Mouse (Mus musculus) midbrain, embryonic 12.5 days (tissue): ENCODE data around the gene Cnih2. TPM values are rescaled to one million over a fixed set of nuclear protein-coding genes. Genes with fewer than 3 reads are reported as not detected.

Source experiments
- ATAC-seq: fragments of 200-750 bp; cut with Nextera tagmentation; 2 replicates; pipeline ENCODE4 v1.8.0; 2017; ENCODE audit warnings: low read depth, moderate TSS enrichment, moderate library complexity; ENCODE audit not compliant: low FRiP score
- H3K27ac ChIP-seq: fragments of 300-500 bp; sonication (generic); replicated peaks from 2 replicates; pipeline ENCODE4 v1.5.1; 2016; ENCODE audit warnings: mild to moderate bottlenecking
- H3K27me3 ChIP-seq: fragments of 300-500 bp; sonication (generic); 2 replicates; pipeline ENCODE4 v1.6.1; 2016; ENCODE audit warnings: mild to moderate bottlenecking
- H3K36me3 ChIP-seq: fragments of 300-500 bp; sonication (generic); 2 replicates; pipeline ENCODE4 v1.6.1; 2016
- H3K4me1 ChIP-seq: fragments of 300-500 bp; sonication (generic); 2 replicates; pipeline ENCODE4 v1.6.1; 2016
- H3K4me2 ChIP-seq: fragments of 300-500 bp; sonication (generic); replicated peaks from 2 replicates; pipeline ENCODE4 v1.6.1; 2016; ENCODE audit warnings: mild to moderate bottlenecking, moderate library complexity
- H3K4me3 ChIP-seq: fragments of 300-500 bp; sonication (generic); 2 replicates; pipeline ENCODE4 v1.5.1; 2016; ENCODE audit warnings: mild to moderate bottlenecking
- H3K9ac ChIP-seq: fragments of 300-500 bp; sonication (generic); replicated peaks from 2 replicates; pipeline ENCODE4 v1.6.1; 2016; ENCODE audit warnings: mild to moderate bottlenecking, moderate library complexity
- H3K9me3 ChIP-seq: fragments of 300-500 bp; sonication (generic); 2 replicates; pipeline ENCODE4 v1.6.1; 2016; ENCODE audit warnings: mild to moderate bottlenecking
- WGBS: fragments of 180-500 bp; shearing (Covaris S2); methylation state at CpG from one replicate; pipeline ENCODE4 v1.1.7; 2016; 5-methylcytosine and 5-hydroxymethylcytosine counted together
- polyA plus RNA-seq: library from polyadenylated mRNA; unstranded; fragments of >200 nt; fragmentation: Nextera tagmentation; extraction: Ambion mirVana; gene quantifications from 2 replicates; pipeline ENCODE4 v1.2.1, GENCODE M21; 2016

Cnih2 gene
- polyA plus RNA-seq, 1 experiment from 2014 or later, result 196 TPM

DNA sequence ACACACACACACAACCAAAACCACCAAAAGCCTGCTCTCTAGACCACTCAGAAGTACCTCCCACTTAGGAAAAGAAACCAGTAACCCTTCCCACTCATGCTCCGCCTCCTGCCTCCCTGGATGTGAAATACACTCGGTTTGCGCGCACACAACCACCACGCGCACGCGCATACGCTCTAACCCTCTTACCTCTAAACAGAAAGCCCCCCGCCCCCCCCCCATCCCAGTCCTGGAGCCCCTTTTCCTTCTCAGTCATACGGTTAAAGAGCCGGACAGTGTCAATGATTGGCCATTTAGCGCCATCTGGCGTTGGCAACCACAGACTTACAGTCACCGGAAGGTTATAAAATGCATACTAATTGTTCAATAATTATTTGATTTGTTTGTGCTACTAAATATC lies 25.3 kb downstream of the Cnih2 start:
- Histone ChIP-seq H3K4me3 (peak overlapping the region; percentile 40), H3K36me3 (no peaks in the 10 kb centered on the region), H3K27ac (no peak overlapping the region), H3K27me3 (peaks cover 56% of the 10 kb centered on the region), H3K4me1 (peaks cover 44% of the 10 kb centered on the region), H3K9me3 (no peaks in the 10 kb centered on the region), H3K4me2 (peak overlapping the region; percentile 67), H3K9ac (no peak overlapping the region)
- ATAC-seq, result peak; percentile 17; the same call in 1 of the 2 replicates
- 2% methylated on average over 15 of the region's 15 CpGs for WGBS

GRCm38 (mm10) chr19:5072389-5073019 lies 25.8 kb downstream of the Cnih2 start:
- peaks cover 61% of the 10 kb centered on the region for H3K27me3 ChIP-seq

DNA sequence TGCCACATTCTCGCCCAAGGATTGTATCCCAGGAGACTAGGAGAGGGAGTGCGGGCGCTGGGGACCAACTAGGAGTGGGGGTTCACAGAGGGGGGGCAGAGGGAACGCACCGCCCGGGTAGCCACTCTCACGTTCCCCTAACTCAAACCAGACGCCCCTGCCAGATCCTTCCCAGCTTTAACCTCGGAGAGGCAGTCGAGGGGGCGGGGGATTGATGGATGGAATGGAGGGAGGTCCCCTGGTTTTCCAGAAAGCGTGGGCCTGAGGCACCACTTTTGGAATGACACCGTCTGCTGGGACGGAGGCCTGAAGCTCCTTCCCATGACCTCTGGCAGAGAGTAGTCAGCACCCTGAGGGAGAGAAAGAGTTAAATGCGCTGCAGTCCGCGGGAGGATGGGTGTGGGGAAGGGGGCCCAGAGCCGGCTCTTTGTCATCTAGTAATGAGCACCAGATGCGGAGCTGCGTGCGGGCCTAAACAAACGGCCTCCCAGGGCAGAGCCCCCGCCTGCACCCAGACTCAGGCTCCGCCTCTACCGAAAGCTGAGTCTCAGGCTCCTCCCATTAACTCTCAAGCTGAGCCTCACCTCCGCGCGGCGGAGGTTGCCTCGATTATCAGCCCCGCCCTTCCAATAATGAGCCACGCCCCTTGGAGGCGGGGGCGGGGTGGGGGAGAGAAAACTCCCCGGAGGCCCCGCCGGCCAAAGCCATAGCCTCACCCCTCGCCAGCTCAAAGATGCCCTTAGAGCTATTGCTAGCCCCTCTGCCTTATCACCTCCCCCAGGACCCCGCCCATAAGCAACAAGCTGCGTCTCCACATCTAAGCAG lies 26.6 kb downstream of the Cnih2 start:
- Histone ChIP-seq H3K4me3 (peak overlapping the region; percentile 40), H3K27ac (peak overlapping the region; percentile 66), H3K9ac (peak overlapping the region; percentile 54), H3K27me3 (peaks cover 69% of the 10 kb centered on the region), H3K4me1 (peaks cover 57% of the 10 kb centered on the region), H3K4me2 (peak overlapping the region; percentile 67), H3K9me3 (no peaks in the 10 kb centered on the region), H3K36me3 (no peaks in the 10 kb centered on the region)
- WGBS, result 1% methylated on average over 39 of the region's 40 CpGs
- ATAC-seq, result peak; percentile 85

More at GRCm38 (mm10) chr19:5072389-5073019, 25.8 kb downstream of the Cnih2 start:
- Histone ChIP-seq H3K27ac (0 out of 2 replicates have a peak overlapping the region, but pooled peaks have one; percentile 66), H3K4me3 (peak overlapping the region; percentile 40), H3K4me2 (peak overlapping the region; percentile 67), H3K9ac (peak overlapping the region; percentile 54), H3K4me1 (peaks cover 49% of the 10 kb centered on the region), H3K36me3 (no peaks in the 10 kb centered on the region), H3K9me3 (no peaks in the 10 kb centered on the region)
- ATAC-seq, result peak; percentile 11
- WGBS, result 3% methylated on average over 20 of the region's 20 CpGs

DNA sequence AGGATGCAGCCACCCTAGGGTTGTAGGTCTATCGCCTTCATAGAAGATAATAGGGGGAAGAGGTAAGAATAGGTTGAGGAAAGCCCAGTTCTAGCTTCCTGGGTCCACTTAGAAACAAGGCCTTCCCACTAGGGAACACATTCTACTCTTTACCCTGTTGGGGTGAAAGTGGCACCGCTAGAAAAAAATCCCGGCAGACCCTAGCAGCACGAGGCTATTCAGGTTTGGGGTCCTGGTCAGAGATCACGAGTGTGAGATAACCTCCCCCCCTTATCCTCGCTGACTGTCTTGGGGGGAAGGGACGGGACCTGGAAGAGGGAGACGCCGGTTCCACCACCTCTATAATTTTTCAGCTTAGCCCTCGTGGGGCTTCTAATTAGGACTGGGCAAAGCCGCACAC lies 27.2 kb downstream of the Cnih2 start:
- 7% methylated on average over 11 of the region's 11 CpGs for WGBS
- H3K4me1 ChIP-seq, result peaks cover 57% of the 10 kb centered on the region
- H3K9me3 ChIP-seq, result no peaks in the 10 kb centered on the region
- H3K4me3 ChIP-seq, result peak overlapping the region; percentile 40
- H3K27me3 ChIP-seq, result peaks cover 76% of the 10 kb centered on the region
- peak overlapping the region; percentile 66 for H3K27ac ChIP-seq
- H3K9ac ChIP-seq, result peak overlapping the region; percentile 54
- H3K4me2 ChIP-seq, result peak overlapping the region; percentile 67
- ATAC-seq, result no peak
- H3K36me3 ChIP-seq, result no peaks in the 10 kb centered on the region

DNA sequence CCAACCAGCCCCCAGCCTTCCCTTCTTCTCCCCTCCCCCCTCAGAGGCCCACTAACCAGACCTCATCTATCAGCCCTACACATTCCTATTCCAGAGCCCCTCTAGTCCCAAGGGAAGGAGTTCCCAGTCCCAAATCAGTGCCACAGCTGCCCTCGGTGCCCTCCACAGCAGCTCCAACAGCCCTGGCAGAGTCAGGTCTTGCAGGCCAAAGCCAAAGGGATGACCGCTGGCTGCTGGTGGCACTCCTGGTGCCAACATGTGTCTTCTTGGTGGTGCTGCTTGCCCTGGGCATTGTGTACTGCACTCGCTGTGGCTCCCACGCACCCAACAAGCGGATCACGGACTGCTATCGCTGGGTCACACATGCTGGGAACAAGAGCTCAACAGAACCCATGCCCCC lies 28.3 kb downstream of the Cnih2 start:
- Histone ChIP-seq H3K4me3 (no peak overlapping the region), H3K27ac (no peak overlapping the region)

GRCm38 (mm10) chr19:5069486-5069885 lies 28.8 kb downstream of the Cnih2 start:
- Histone ChIP-seq H3K36me3 (no peaks in the 10 kb centered on the region), H3K4me3 (no peak overlapping the region), H3K9me3 (no peaks in the 10 kb centered on the region), H3K9ac (no peak overlapping the region), H3K27ac (no peak overlapping the region), H3K4me2 (no peak overlapping the region; the same call in 1 of the 2 replicates), H3K4me1 (peaks cover 57% of the 10 kb centered on the region), H3K27me3 (peaks cover 82% of the 10 kb centered on the region)
- no peak for ATAC-seq
- 88% methylated on average over 5 of the region's 5 CpGs for WGBS

More for the DNA sequence above, 28.3 kb downstream of the Cnih2 start:
- H3K4me1 ChIP-seq, result peaks cover 57% of the 10 kb centered on the region
- H3K27me3 ChIP-seq, result peaks cover 82% of the 10 kb centered on the region
- 76% methylated on average over 7 of the region's 7 CpGs for WGBS
- H3K9ac ChIP-seq, result no peak overlapping the region
- H3K9me3 ChIP-seq, result no peaks in the 10 kb centered on the region
- peak overlapping the region; percentile 17; the same call in 1 of the 2 replicates for H3K4me2 ChIP-seq
- ATAC-seq, result no peak
- H3K36me3 ChIP-seq, result no peaks in the 10 kb centered on the region

- 42% methylated on average over 21 of the region's 21 CpGs for WGBS
- Histone ChIP-seq H3K36me3 (no peaks in the 10 kb centered on the region), H3K9me3 (no peaks in the 10 kb centered on the region), H3K4me1 (peaks cover 57% of the 10 kb centered on the region), H3K4me3 (peak overlapping the region; percentile 46), H3K4me2 (peak overlapping the region; percentile 86), H3K9ac (peak overlapping the region; percentile 64), H3K27ac (no peak overlapping the region), H3K27me3 (peaks cover 74% of the 10 kb centered on the region)
- no peak for ATAC-seq
These were observed 29.6 kb downstream of the Cnih2 start for GRCm38 (mm10) chr19:5068570-5069234.

GRCm38 (mm10) chr19:5067867-5068569 lies 30.3 kb downstream of the Cnih2 start, which contains the start of gene Cd248:
Gene Cd248 (plus strand): TSS chr19:5068078.
- Histone ChIP-seq H3K36me3 (no peaks in the 10 kb centered on the region), H3K9me3 (no peaks in the 10 kb centered on the region), H3K9ac (peak within 1 kb of the TSS; percentile 64), H3K4me3 (peak within 1 kb of the TSS; percentile 46), H3K4me2 (peak within 1 kb of the TSS; percentile 86), H3K27ac (peak within 1 kb of the TSS; percentile 22; the same call in 1 of the 2 replicates), H3K27me3 (peaks cover 70% of the 10 kb centered on the region), H3K4me1 (peaks cover 56% of the 10 kb centered on the region)
- ATAC-seq, result peak; percentile 10; the same call in 1 of the 2 replicates
- 2% methylated on average over 53 of the region's 56 CpGs for WGBS

- H3K4me1 ChIP-seq, result peaks cover 48% of the 10 kb centered on the region
- H3K27ac ChIP-seq, result no peak overlapping the region
- 9% methylated on average over 15 of the region's 15 CpGs for WGBS
- H3K36me3 ChIP-seq, result no peaks in the 10 kb centered on the region
- peak overlapping the region; percentile 46 for H3K4me3 ChIP-seq
- peaks cover 70% of the 10 kb centered on the region for H3K27me3 ChIP-seq
- no peak for ATAC-seq
- peak overlapping the region; percentile 64 for H3K9ac ChIP-seq
- peak overlapping the region; percentile 86 for H3K4me2 ChIP-seq
- no peaks in the 10 kb centered on the region for H3K9me3 ChIP-seq
These were observed 31.1 kb downstream of the Cnih2 start for GRCm38 (mm10) chr19:5067040-5067799.

GRCm38 (mm10) chr19:5065104-5065503 lies 33.2 kb downstream of the Cnih2 start:
- no peaks in the 10 kb centered on the region for H3K9me3 ChIP-seq
- H3K36me3 ChIP-seq, result no peaks in the 10 kb centered on the region
- no peak overlapping the region for H3K27ac ChIP-seq
- H3K4me1 ChIP-seq, result peaks cover 41% of the 10 kb centered on the region
- peaks cover 62% of the 10 kb centered on the region for H3K27me3 ChIP-seq
- ATAC-seq, result no peak
- no peak overlapping the region for H3K9ac ChIP-seq
- H3K4me3 ChIP-seq, result no peak overlapping the region
- H3K4me2 ChIP-seq, result no peak overlapping the region
- 73% methylated on average over 7 of the region's 7 CpGs for WGBS

GRCm38 (mm10) chr19:5062446-5062845 lies 35.9 kb downstream of the Cnih2 start:
- no peak overlapping the region for H3K27ac ChIP-seq
- H3K9me3 ChIP-seq, result no peaks in the 10 kb centered on the region
- H3K36me3 ChIP-seq, result no peaks in the 10 kb centered on the region
- ATAC-seq, result no peak
- H3K27me3 ChIP-seq, result peaks cover 43% of the 10 kb centered on the region
- no peak overlapping the region for H3K9ac ChIP-seq
- H3K4me2 ChIP-seq, result no peak overlapping the region
- WGBS, result 79% methylated on average over 6 of the region's 6 CpGs
- H3K4me1 ChIP-seq, result peaks cover 31% of the 10 kb centered on the region
- H3K4me3 ChIP-seq, result no peak overlapping the region
